Mouse (Mus musculus): Measurements from ENCODE around the gene Olfr1036.
"Not testable (repeated sequence)": the region's sequence is repeated elsewhere in the genome, so short reads cannot be mapped to it uniquely, and the experiment has no call there.

Olfr1036 gene

GRCm38 (mm10) chr2:86073692-86074091, at the start of gene Olfr1036:
Olfr1036 (plus strand) TSS chr2:86073992.
- not testable (repeated sequence) for DNase-seq (ENCODE audit: low spot score)

- DNase-seq (ENCODE audit: low spot score), result no peak
Measured at GRCm38 (mm10) chr2:86045561-86045960, 28.2 kb upstream of the Olfr1036 start, which contains the start of gene Olfr1034. Olfr1034 (plus strand) TSS chr2:86045861.

- not testable (repeated sequence) for DNase-seq (ENCODE audit: low spot score)
Measured at GRCm38 (mm10) chr2:86050777-86051176, 23.0 kb upstream of the Olfr1036 start.

GRCm38 (mm10) chr2:86063766-86064165, 10.0 kb upstream of the Olfr1036 start:
- not testable (repeated sequence) for DNase-seq (ENCODE audit: low spot score)

GRCm38 (mm10) chr2:86070189-86070588, 3.6 kb upstream of the Olfr1036 start:
- no peak for DNase-seq (ENCODE audit: low spot score)

GRCm38 (mm10) chr2:86080478-86080877, 6.7 kb downstream of the Olfr1036 start:
- not testable (repeated sequence) for DNase-seq (ENCODE audit: low spot score)

- no peak for DNase-seq (ENCODE audit: low spot score)
Measured at GRCm38 (mm10) chr2:86087285-86087684, 13.5 kb downstream of the Olfr1036 start, which contains the start of gene Olfr1037. Olfr1037 (minus strand) TSS chr2:86087385.
